Mouse (Mus musculus) urinary bladder, postnatal 4 days (tissue): ENCODE measurements around the gene Prpf4b.
"Not testable (repeated sequence)": the region's sequence is repeated elsewhere in the genome, so short reads cannot be mapped to it uniquely, and the experiment has no call there.

ENCODE experiments used
- DNase-seq, 2 experiments: peaks; one replicate each; pipeline ENCODE4 v3.0.0; 2021 to 2022; ENCODE audit warnings: low spot score in 2 of 2

Prpf4b gene

GRCm38 (mm10) chr13:34934931-34935644, 60.0 kb downstream of the Prpf4b start:
- no peak for DNase-seq

- DNase-seq, result no peak
Measured at GRCm38 (mm10) chr13:34942370-34942769, 67.3 kb downstream of the Prpf4b start.

GRCm38 (mm10) chr13:34951437-34951836, 76.3 kb downstream of the Prpf4b start:
- not testable (repeated sequence) for DNase-seq
